Mouse (Mus musculus) MEL (cell line): ENCODE data around the gene Kcnj15.

Experiments used
- KAT2A ChIP-seq: conservative IDR thresholded peaks from 2 replicates; pipeline ENCODE4 v1.6.1; 2012; ENCODE audit warnings: low read depth, low read length, improper control_type of control experiment, inconsistent platforms
- TCF12 ChIP-seq: IDR thresholded peaks from 2 replicates; pipeline ENCODE4 v1.6.1; 2014; ENCODE audit warnings: low read depth, mild to moderate bottlenecking, inconsistent platforms, low read length, improper control_type of control experiment, moderate library complexity
- ZMIZ1 ChIP-seq: IDR thresholded peaks from 2 replicates; pipeline ENCODE4 v1.6.1; 2012; ENCODE audit warnings: low read depth, mild to moderate bottlenecking, inconsistent platforms, low read length, improper control_type of control experiment, moderate library complexity

GRCm38 (mm10) chr16:95241581-95241980 lies 15.8 kb upstream of the Kcnj15 start:
- TF ChIP-seq ZMIZ1 (no peak), TCF12 (no peak), KAT2A (no peak)
